Mouse (Mus musculus): ENCODE results near the gene Cntnap2. TPM values are rescaled to one million over a fixed set of nuclear protein-coding genes. Genes with fewer than 3 reads are reported as not detected.

The Cntnap2 gene
- polyA plus RNA-seq (2014; fragmentation: Illumina TruSeq; extraction: RNeasy Lipid Tissue Mini Kit (QIAGEN cat#74804); ENCODE audit: low read depth, low replicate concordance), result 2.3 TPM

DNA sequence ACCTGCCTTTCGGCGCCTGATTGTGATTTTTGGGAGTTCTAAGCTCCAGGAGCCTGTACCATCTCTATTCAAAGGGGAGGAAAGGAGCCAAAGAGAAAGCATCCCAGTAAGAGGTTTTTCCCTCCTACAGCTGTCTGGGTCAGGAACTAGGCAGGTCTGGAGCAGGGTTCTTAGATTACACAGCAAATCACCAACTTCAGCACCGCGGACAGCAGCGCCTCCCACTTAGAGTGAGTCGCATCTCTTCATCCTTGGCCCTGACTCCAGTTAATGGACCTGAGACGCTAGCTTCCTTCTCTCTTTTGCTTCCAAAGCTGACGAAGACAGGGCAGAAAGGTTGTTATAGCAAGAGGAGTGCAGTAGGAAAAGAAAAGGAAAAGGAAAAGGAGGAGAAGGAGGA lies at the start of gene Cntnap2:
Gene Cntnap2, plus strand, starts transcription at position 267 of the 400 bp plus-strand sequence.

